Mouse (Mus musculus) urinary bladder, postnatal 10 days (tissue): Measurements from ENCODE around the gene Casp3.

Source experiments
- DNase-seq: peaks from one replicate; pipeline ENCODE4 v3.0.0; 2022; ENCODE audit warnings: low spot score

Gene Casp3

DNA sequence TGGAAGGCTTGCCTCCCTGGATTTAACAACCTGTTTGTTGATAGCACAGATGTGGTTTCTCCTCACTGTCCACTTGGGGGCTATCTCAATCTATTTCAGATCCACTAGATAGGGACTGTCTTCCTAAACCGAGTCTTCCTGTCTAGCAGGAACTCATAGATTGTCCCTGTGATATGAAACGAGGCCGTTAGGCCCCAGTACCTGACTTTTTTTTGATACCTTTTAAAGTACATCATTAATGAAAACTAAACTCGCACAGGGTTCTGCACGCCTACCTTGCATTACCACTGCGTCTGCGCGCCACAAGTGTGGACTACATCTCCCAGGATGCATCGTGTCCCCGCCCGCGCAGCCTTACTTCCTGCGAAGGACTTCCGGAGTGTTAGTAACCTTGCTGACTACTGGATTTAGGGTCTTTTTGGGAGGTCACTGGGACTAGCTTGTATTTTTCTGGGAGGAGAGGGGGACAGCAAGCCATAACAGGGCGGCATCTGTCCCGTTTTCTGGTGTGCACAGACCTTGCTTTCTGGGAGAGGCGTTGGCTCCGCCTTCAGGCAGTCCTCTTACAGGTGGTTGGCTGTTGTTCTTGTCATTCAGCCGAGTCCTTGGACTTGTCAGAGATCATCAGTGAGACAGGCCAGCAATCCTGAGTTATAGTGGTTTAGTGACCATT, 69.7 kb downstream of the Casp3 start:
- DNase-seq: peak; percentile 71
